Mouse (Mus musculus): ENCODE measurements around the gene Slc35a2. TPM values are rescaled to one million over a fixed set of nuclear protein-coding genes. Genes with fewer than 3 reads are reported as not detected.

The Slc35a2 gene
- total and polyA plus RNA-seq, 3 experiments: 14.8 to 25.2 (median 15.0) TPM

DNA sequence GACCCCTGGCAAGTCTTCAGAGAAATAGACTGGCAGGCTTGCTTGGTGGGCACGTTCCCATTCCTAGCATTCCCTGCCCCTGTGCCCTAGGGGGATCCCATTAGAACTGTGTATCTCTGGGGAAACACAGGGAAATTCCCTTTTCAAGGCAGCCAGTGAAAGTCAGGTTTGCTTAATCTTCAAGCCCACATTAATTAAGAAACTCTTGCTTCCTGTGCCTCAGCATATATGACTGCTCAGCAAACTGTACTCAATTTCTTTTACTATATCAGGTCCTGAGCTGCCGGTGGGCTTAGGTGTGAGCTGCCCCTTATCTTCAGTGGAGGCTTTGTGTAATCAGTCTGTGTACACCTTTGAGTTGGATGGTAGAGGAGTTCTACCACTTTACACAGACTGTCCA, 18.0 kb upstream of the Slc35a2 start:
- H3K27me3 ChIP-seq (ENCODE audit: control insufficient read depth, insufficient read depth, low read length): no peaks in the 10 kb centered on the region
- H3K9ac ChIP-seq (ENCODE audit: low read depth, low read length): no peak overlapping the region
- H3K36me3 ChIP-seq (ENCODE audit: control insufficient read depth, insufficient read depth, low read length): no peaks in the 10 kb centered on the region
- no peak for DNase-seq
- intact Hi-C loops (cut with DNase I): no loop called here
- 69% methylated on average over 2 of the region's 2 CpGs for WGBS
- TF ChIP-seq EP300 (IDR thresholded peaks at IDR 0.05; ENCODE audit: insufficient read depth, low read depth, low read length) (no peak), POLR2A (IDR thresholded peaks at IDR 0.05; ENCODE audit: insufficient read depth, low read depth, low read length) (no peak), CTCF (IDR thresholded peaks at IDR 0.05) (no peak)
- H3K79me2 ChIP-seq (replicated peaks; ENCODE audit: control insufficient read depth, insufficient read depth, low read length): no peaks in the 10 kb centered on the region; the same call in 1 of the 2 replicates
- H3K27ac ChIP-seq: no peak overlapping the region
- no peak overlapping the region for H3K4me3 ChIP-seq
- no peaks in the 10 kb centered on the region for H3K4me1 ChIP-seq (ENCODE audit: control insufficient read depth, insufficient read depth, low read length)

DNA sequence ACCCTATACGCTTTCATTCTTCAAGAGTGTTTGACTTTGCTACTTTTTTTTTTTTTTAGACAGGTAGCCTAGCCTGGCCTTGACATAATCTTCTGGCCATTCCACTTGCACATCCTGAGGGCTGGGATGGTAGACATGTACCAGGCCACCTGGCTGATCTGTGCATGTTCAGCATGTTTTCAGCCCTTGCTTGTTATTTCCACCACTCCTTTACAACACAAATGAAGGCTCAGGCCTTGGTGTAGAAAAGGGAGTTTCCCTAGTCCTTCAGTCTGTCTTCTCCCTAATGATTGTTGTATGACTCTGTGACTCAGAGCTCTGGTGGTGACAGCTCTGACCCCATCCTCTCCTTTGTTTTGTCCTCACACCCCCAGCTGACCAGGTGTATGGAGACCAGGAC, 16.7 kb upstream of the Slc35a2 start:
- intact Hi-C loops (cut with DNase I): no loop called here
- no peak overlapping the region for H3K9ac ChIP-seq (ENCODE audit: low read depth, low read length)
- H3K27me3 ChIP-seq (ENCODE audit: control insufficient read depth, insufficient read depth, low read length): no peaks in the 10 kb centered on the region
- H3K27ac ChIP-seq: no peak overlapping the region
- WGBS: 83% methylated on average over 1 of the region's 1 CpGs
- no peaks in the 10 kb centered on the region; the same call in 1 of the 2 replicates for H3K79me2 ChIP-seq (replicated peaks; ENCODE audit: control insufficient read depth, insufficient read depth, low read length)
- no peak for TF ChIP-seq CTCF (IDR thresholded peaks at IDR 0.05)
- TF ChIP-seq POLR2A (IDR thresholded peaks at IDR 0.05; ENCODE audit: insufficient read depth, low read depth, low read length): no peak
- TF ChIP-seq EP300 (IDR thresholded peaks at IDR 0.05; ENCODE audit: insufficient read depth, low read depth, low read length): no peak
- DNase-seq: no peak
- no peaks in the 10 kb centered on the region for H3K36me3 ChIP-seq (ENCODE audit: control insufficient read depth, insufficient read depth, low read length)
- H3K4me3 ChIP-seq: no peak overlapping the region
- H3K4me1 ChIP-seq (ENCODE audit: control insufficient read depth, insufficient read depth, low read length): no peaks in the 10 kb centered on the region

DNA sequence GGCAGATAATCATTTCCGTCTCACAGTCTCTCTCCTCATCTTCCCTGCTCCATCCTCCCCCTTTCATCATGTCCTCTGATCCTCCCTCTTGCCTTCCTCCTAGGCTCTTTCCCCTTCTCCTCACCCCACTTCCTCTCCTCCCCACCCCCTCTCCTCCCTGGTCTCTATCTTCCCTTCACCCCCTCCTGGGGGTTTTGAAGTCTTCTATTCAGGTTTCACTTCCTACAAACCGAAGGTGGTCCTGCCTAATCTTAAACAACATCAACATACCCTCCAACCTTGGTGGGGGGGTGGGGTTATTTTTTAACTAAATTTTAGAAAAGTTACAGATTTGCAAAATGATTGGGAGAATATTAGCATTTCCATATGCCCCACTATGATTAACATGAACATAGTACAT, 15.3 kb upstream of the Slc35a2 start:
- Histone ChIP-seq H3K79me2 (replicated peaks; ENCODE audit: control insufficient read depth, insufficient read depth, low read length) (no peaks in the 10 kb centered on the region; the same call in 1 of the 2 replicates), H3K4me3 (no peak overlapping the region), H3K4me1 (ENCODE audit: control insufficient read depth, insufficient read depth, low read length) (no peaks in the 10 kb centered on the region), H3K36me3 (ENCODE audit: control insufficient read depth, insufficient read depth, low read length) (no peaks in the 10 kb centered on the region), H3K27me3 (ENCODE audit: control insufficient read depth, insufficient read depth, low read length) (no peaks in the 10 kb centered on the region), H3K9ac (ENCODE audit: low read depth, low read length) (no peak overlapping the region), H3K27ac (no peak overlapping the region)
- intact Hi-C loops (cut with DNase I): no loop called here
- DNase-seq: no peak
- TF ChIP-seq CTCF (IDR thresholded peaks at IDR 0.05): no peak
- no peak for TF ChIP-seq POLR2A (IDR thresholded peaks at IDR 0.05; ENCODE audit: insufficient read depth, low read depth, low read length)
- no peak for TF ChIP-seq EP300 (IDR thresholded peaks at IDR 0.05; ENCODE audit: insufficient read depth, low read depth, low read length)
- WGBS: 34% methylated on average over 2 of the region's 2 CpGs

DNA sequence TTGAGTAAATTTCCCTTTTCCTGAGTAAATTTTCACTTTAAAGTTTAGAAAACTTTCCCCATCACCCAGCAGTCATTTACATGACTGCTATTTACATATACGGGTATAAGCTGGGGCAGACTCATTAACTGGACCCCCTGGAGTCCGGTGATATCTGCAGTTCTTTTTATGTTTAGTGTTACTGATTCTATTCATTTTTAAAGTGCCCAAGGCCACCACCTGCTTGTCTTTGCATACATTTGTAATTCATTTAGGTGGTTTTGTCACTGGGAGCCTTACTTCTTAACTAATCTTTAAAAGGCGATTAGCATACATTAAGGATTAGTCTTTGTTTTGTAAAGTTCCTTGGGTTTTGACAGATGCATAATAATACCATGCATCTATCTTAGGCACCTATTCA, 14.0 kb upstream of the Slc35a2 start:
- no peaks in the 10 kb centered on the region for H3K4me1 ChIP-seq (ENCODE audit: control insufficient read depth, insufficient read depth, low read length)

DNA sequence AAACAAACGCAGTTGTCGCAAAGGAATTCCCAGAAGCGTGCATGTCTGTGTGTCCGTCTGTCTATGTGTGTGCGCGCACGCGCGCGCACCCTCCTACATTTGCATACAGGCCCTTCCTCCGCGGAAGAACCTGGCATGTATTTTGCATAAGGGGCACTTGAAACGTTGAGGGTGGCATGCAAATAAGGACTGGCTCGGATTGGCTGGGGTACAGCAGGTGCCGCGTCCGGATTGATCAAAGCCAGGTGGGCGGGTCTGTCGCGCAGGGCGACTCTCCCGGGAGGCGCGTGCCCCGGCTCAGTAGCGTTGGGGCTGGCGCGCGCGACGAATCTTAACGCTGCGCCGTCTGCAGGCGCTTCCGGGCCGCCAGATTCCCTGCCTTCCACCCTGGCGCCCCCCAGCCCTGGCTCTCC, 5.8 kb upstream of the Slc35a2 start, which contains the start of gene Pim2:
Gene Pim2 (plus strand): TSS at position 256 of the 413 bp plus-strand sequence.
- Histone ChIP-seq H3K4me1 (ENCODE audit: control insufficient read depth, insufficient read depth, low read length) (no peaks in the 10 kb centered on the region), H3K27me3 (ENCODE audit: control insufficient read depth, insufficient read depth, low read length) (no peaks in the 10 kb centered on the region), H3K79me2 (replicated peaks; ENCODE audit: control insufficient read depth, insufficient read depth, low read length) (no peaks in the 10 kb centered on the region), H3K36me3 (ENCODE audit: control insufficient read depth, insufficient read depth, low read length) (no peaks in the 10 kb centered on the region), H3K4me3 (peak within 1 kb of the TSS; percentile 54), H3K9ac (ENCODE audit: low read depth, low read length) (peak within 1 kb of the TSS; percentile 57), H3K27ac (peak within 1 kb of the TSS; percentile 5; the same call in 1 of the 2 replicates)
- TF ChIP-seq EP300 (IDR thresholded peaks at IDR 0.05; ENCODE audit: insufficient read depth, low read depth, low read length): 0 out of 2 replicates have a peak, but pooled peaks have one; percentile 19
- no peak for TF ChIP-seq POLR2A (IDR thresholded peaks at IDR 0.05; ENCODE audit: insufficient read depth, low read depth, low read length)
- TF ChIP-seq CTCF (IDR thresholded peaks at IDR 0.05): 0 out of 2 replicates have a peak, but pooled peaks have one; percentile 3
- intact Hi-C loops (cut with DNase I): no loop called here
- DNase-seq: peak; percentile 70 to 85
- 12% methylated on average over 35 of the region's 38 CpGs for WGBS

More for the DNA sequence above, 14.0 kb upstream of the Slc35a2 start:
- H3K27me3 ChIP-seq (ENCODE audit: control insufficient read depth, insufficient read depth, low read length): no peaks in the 10 kb centered on the region
- 53% methylated on average over 3 of the region's 3 CpGs for WGBS
- TF ChIP-seq POLR2A (IDR thresholded peaks at IDR 0.05; ENCODE audit: insufficient read depth, low read depth, low read length) (no peak), CTCF (IDR thresholded peaks at IDR 0.05) (no peak), EP300 (IDR thresholded peaks at IDR 0.05; ENCODE audit: insufficient read depth, low read depth, low read length) (no peak)
- no peaks in the 10 kb centered on the region; the same call in 1 of the 2 replicates for H3K79me2 ChIP-seq (replicated peaks; ENCODE audit: control insufficient read depth, insufficient read depth, low read length)
- H3K27ac ChIP-seq: no peak overlapping the region
- no peak overlapping the region for H3K9ac ChIP-seq (ENCODE audit: low read depth, low read length)
- H3K36me3 ChIP-seq (ENCODE audit: control insufficient read depth, insufficient read depth, low read length): no peaks in the 10 kb centered on the region
- DNase-seq: no peak
- no peak overlapping the region for H3K4me3 ChIP-seq
- intact Hi-C loops (cut with DNase I): no loop called here

DNA sequence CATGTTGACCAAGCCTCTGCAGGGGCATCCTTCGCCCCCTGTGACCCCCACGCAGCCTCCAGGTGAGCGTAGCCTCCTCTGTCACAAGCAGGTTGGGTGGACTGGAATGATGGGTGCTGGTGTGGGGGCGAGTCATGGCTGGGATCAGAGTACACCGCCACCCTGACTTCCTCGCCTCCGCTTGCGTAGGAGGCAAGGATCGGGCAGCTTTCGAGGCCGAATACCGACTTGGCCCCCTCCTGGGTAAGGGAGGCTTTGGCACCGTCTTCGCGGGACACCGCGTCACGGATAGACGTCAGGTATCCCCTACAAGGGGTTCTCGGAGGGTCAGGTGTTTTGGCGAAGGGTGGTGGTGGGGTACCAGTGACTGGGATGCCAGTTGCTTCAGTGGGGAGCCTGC, 5.3 kb upstream of the Slc35a2 start:
- TF ChIP-seq POLR2A (IDR thresholded peaks at IDR 0.05; ENCODE audit: insufficient read depth, low read depth, low read length): no peak
- no peak for TF ChIP-seq EP300 (IDR thresholded peaks at IDR 0.05; ENCODE audit: insufficient read depth, low read depth, low read length)
- TF ChIP-seq CTCF (IDR thresholded peaks at IDR 0.05): no peak
- intact Hi-C loops (cut with DNase I): no loop called here
- 18% methylated on average over 21 of the region's 21 CpGs for WGBS

More for the DNA sequence above, 5.3 kb upstream of the Slc35a2 start:
- Histone ChIP-seq H3K9ac (ENCODE audit: low read depth, low read length) (peak overlapping the region; percentile 57), H3K36me3 (ENCODE audit: control insufficient read depth, insufficient read depth, low read length) (no peaks in the 10 kb centered on the region), H3K4me1 (ENCODE audit: control insufficient read depth, insufficient read depth, low read length) (no peaks in the 10 kb centered on the region), H3K4me3 (peak overlapping the region; percentile 54), H3K79me2 (replicated peaks; ENCODE audit: control insufficient read depth, insufficient read depth, low read length) (no peaks in the 10 kb centered on the region), H3K27me3 (ENCODE audit: control insufficient read depth, insufficient read depth, low read length) (no peaks in the 10 kb centered on the region), H3K27ac (peak overlapping the region; percentile 5; the same call in 1 of the 2 replicates)
- DNase-seq: peak in 1 of 2 experiments; percentile 37
